Mouse (Mus musculus) lung, embryonic 14.5 days (tissue): ENCODE measurements around the gene Gm20708. TPM values are rescaled to one million over a fixed set of nuclear protein-coding genes. Genes with fewer than 3 reads are reported as not detected.

Experiments used
- ATAC-seq: fragments of 200-750 bp; cut with Nextera tagmentation; 2 replicates; pipeline ENCODE4 v1.8.0; 2017; ENCODE audit warnings: mild to moderate bottlenecking, moderate TSS enrichment, moderate library complexity; ENCODE audit not compliant: insufficient read depth
- DNase-seq: peaks from one replicate; pipeline ENCODE4 v3.0.0-alpha.2; 2015
- H3K27ac ChIP-seq: fragments of 300-500 bp; sonication (generic); 2 replicates; pipeline ENCODE4 v1.5.1; 2014; ENCODE audit warnings: low read depth, mild to moderate bottlenecking, moderate library complexity
- H3K27me3 ChIP-seq: fragments of 300-500 bp; sonication (generic); 2 replicates; pipeline ENCODE4 v1.6.1; 2014; ENCODE audit warnings: low read length, control low read depth; ENCODE audit not compliant: insufficient read depth
- H3K36me3 ChIP-seq: fragments of 300-500 bp; sonication (generic); 2 replicates; pipeline ENCODE4 v1.6.1; 2014; ENCODE audit warnings: control low read depth; ENCODE audit not compliant: insufficient read depth
- H3K4me1 ChIP-seq: fragments of 300-500 bp; sonication (generic); 2 replicates; pipeline ENCODE4 v1.6.1; 2014; ENCODE audit warnings: antibody characterized with exemption, control low read depth; ENCODE audit not compliant: insufficient read depth
- H3K4me2 ChIP-seq: fragments of 300-500 bp; sonication (generic); 2 replicates; pipeline ENCODE4 v1.6.1; 2014; ENCODE audit warnings: mild to moderate bottlenecking
- H3K4me3 ChIP-seq: fragments of 300-500 bp; sonication (generic); 2 replicates; pipeline ENCODE4 v1.5.1; 2014; ENCODE audit warnings: low read depth, low read length
- H3K9ac ChIP-seq: fragments of 300-500 bp; sonication (generic); 2 replicates; pipeline ENCODE4 v1.6.1; 2014
- H3K9me3 ChIP-seq: fragments of 300-500 bp; sonication (generic); 2 replicates; pipeline ENCODE4 v1.6.1; 2016; ENCODE audit warnings: low read depth, low read length, control low read depth
- CTCF ChIP-seq: IDR thresholded peaks from 2 replicates; pipeline ENCODE4 v1.5.1; 2016; ENCODE audit warnings: antibody characterized with exemption, low read depth
- WGBS: fragments of 180-500 bp; shearing (Covaris S2); extraction: QIAGEN DNeasy Blood & Tissue Kit; methylation state at CpG from one replicate; pipeline ENCODE4 v1.1.7; 2014; 5-methylcytosine and 5-hydroxymethylcytosine counted together
- polyA plus RNA-seq: library from polyadenylated mRNA; unstranded; fragments of >200 nt; fragmentation: Nextera tagmentation; extraction: Ambion mirVana; gene quantifications from 2 replicates; pipeline ENCODE4 v1.2.1, GENCODE M21; 2014

Gm20708 gene
- polyA plus RNA-seq, 1 experiment from 2014 or later = 0.30 TPM

GRCm38 (mm10) chr11:117870688-117871365, 61.4 kb downstream of the Gm20708 start:
- peak; percentile 93 for DNase-seq
- H3K9ac ChIP-seq = no peak overlapping the region; the same call in 1 of the 2 replicates
- 34% methylated on average over 12 of the region's 12 CpGs for WGBS
- no peak overlapping the region for H3K4me3 ChIP-seq
- peak; percentile 99 for TF ChIP-seq CTCF
- no peak overlapping the region for H3K27ac ChIP-seq
- H3K9me3 ChIP-seq = no peaks in the 10 kb centered on the region
- H3K27me3 ChIP-seq = no peaks in the 10 kb centered on the region
- H3K4me1 ChIP-seq = no peaks in the 10 kb centered on the region
- 0 out of 2 replicates have a peak, but pooled peaks have one; percentile 9 for ATAC-seq
- no peaks in the 10 kb centered on the region for H3K36me3 ChIP-seq
- H3K4me2 ChIP-seq = no peak overlapping the region

- Histone ChIP-seq H3K4me3 (no peak overlapping the region), H3K27me3 (no peaks in the 10 kb centered on the region), H3K9ac (no peak overlapping the region), H3K4me2 (no peak overlapping the region), H3K36me3 (no peaks in the 10 kb centered on the region), H3K4me1 (no peaks in the 10 kb centered on the region), H3K9me3 (no peaks in the 10 kb centered on the region), H3K27ac (no peak overlapping the region)
- DNase-seq (no peak), ATAC-seq (no peak)
- WGBS = 65% methylated on average over 5 of the region's 5 CpGs
- no peak for TF ChIP-seq CTCF
These were observed 61.9 kb downstream of the Gm20708 start for GRCm38 (mm10) chr11:117871376-117871775.

- Histone ChIP-seq H3K27ac (no peak overlapping the region), H3K9me3 (no peaks in the 10 kb centered on the region), H3K9ac (no peak overlapping the region; the same call in 1 of the 2 replicates), H3K36me3 (no peaks in the 10 kb centered on the region), H3K4me3 (no peak overlapping the region), H3K4me1 (no peaks in the 10 kb centered on the region), H3K4me2 (peak overlapping the region; percentile 88; the same call in 1 of the 2 replicates), H3K27me3 (no peaks in the 10 kb centered on the region)
- DNase-seq (no peak), ATAC-seq (no peak)
- 51% methylated on average over 12 of the region's 12 CpGs for WGBS
- TF ChIP-seq CTCF = no peak
These were observed 62.6 kb downstream of the Gm20708 start for GRCm38 (mm10) chr11:117871911-117872584.

- Histone ChIP-seq H3K4me1 (peaks cover under 1% of the 10 kb centered on the region; the same call in 1 of the 2 replicates), H3K27ac (no peak within 1 kb of the TSS), H3K9me3 (no peaks in the 10 kb centered on the region), H3K27me3 (no peaks in the 10 kb centered on the region), H3K36me3 (no peaks in the 10 kb centered on the region), H3K9ac (peak within 1 kb of the TSS; percentile 58), H3K4me2 (peak within 1 kb of the TSS; percentile 88), H3K4me3 (peak within 1 kb of the TSS; percentile 59)
- ATAC-seq (peak; percentile 82), DNase-seq (peak; percentile 92)
- whole genome bisulfite sequencing = 1% methylated on average over 51 of the region's 51 CpGs
- no peak for TF ChIP-seq CTCF
These were observed 63.6 kb downstream of the Gm20708 start, which contains the start of gene Tha1 for GRCm38 (mm10) chr11:117872861-117873608. Gene Tha1, minus strand, starts transcription at chr11:117873481.

GRCm38 (mm10) chr11:117874419-117874818, 65.0 kb downstream of the Gm20708 start:
- Histone ChIP-seq H3K36me3 (no peaks in the 10 kb centered on the region), H3K9ac (no peak overlapping the region), H3K27ac (no peak overlapping the region), H3K27me3 (no peaks in the 10 kb centered on the region), H3K4me2 (no peak overlapping the region), H3K9me3 (no peaks in the 10 kb centered on the region), H3K4me3 (no peak overlapping the region), H3K4me1 (peaks cover 9% of the 10 kb centered on the region)
- TF ChIP-seq CTCF = peak; percentile 60
- no peak for ATAC-seq
- no peak for DNase-seq
- 60% methylated on average over 4 of the region's 4 CpGs for WGBS

- no peaks in the 10 kb centered on the region for H3K27me3 ChIP-seq
- TF ChIP-seq CTCF = no peak
- DNase-seq (no peak), ATAC-seq (no peak)
- no peak overlapping the region for H3K27ac ChIP-seq
- no peak overlapping the region for H3K4me3 ChIP-seq
- H3K9me3 ChIP-seq = no peaks in the 10 kb centered on the region
- WGBS = 21% methylated on average over 6 of the region's 6 CpGs
- H3K4me1 ChIP-seq = peaks cover 10% of the 10 kb centered on the region
- H3K9ac ChIP-seq = no peak overlapping the region
- no peak overlapping the region for H3K4me2 ChIP-seq
- no peaks in the 10 kb centered on the region for H3K36me3 ChIP-seq
These were observed 66.2 kb downstream of the Gm20708 start for GRCm38 (mm10) chr11:117875681-117876080.
